Mouse (Mus musculus) layer of hippocampus, adult 11-12 months (tissue): Measurements from ENCODE around the gene Snrpf.
A peak's percentile ranks its signal among the peaks of the same experiment; 100 is the strongest.

Source experiments
- DNase-seq: peaks from one replicate; pipeline ENCODE4 v3.0.0; 2022; ENCODE audit warnings: low spot score

The Snrpf gene

DNA sequence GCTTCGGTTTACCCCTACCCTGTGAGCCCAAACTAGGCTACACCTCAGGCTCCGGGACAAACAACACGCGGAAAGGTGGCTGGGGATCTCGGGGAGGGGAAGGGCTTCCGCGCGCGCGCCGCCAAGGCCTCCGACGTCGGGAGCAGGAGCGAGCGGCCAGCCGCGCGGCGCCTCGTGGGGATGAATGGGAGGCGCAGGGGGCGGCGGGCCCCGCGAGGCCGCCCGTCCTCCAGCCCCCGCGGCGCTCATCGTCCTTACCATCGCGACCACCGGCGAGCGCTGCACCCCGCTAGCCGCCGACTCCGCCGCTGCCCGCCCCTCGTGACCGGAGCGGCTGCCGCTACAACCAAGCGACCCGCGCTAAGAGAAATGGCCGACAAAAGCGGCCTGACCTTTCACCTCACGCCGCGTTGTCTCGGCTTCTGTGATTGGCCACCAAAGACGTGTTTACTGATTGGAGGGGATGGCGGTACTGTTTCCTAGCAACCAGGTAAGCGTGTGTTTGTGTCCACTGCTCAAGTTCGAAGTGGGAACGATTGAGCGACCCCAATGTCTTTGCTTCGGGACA is at the start of gene Snrpf:
Gene Snrpf (minus strand): TSS at position 426 of the 568 bp plus-strand sequence.
- DNase-seq = peak; percentile 95

DNA sequence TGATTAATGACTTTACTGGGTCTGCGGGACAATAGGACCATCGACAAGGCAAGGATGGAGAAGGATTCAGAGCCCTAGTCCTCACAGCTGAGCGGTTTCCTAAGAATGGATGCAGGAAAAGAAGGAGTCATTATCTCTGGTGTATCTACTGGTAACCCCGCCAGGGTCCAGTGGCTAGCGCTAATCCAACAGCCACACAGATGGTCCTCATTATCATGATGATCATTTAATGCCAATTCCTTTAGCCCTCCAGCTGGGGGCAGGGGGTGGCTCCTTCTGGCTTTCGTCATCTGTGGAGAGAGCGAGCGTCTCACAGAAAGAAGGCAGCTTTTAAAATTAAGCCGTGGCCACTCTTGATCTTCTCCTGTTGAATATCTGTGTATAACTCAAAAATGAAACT is 46.4 kb upstream of the Snrpf start:
- DNase-seq = no peak

DNA sequence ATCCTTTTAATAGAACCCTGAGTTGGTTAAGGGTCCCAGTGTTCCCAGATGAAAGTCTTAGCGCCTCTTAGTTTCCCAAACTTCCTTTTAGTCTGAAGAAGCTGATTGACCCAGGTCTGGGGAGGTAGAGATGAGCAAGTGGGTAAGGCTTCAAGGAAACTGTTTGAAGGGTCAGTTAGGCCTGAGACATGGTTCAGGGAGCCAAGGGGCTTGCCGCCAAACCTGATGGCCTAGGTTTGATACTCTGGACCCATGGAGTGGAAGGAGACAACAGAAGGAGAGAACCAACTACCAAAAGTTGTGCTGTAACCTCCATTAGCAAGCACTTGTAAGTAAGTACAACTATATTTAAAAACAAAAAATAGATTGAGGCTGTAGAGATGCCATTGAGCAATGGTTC is 44.5 kb upstream of the Snrpf start:
- DNase-seq = no peak

DNA sequence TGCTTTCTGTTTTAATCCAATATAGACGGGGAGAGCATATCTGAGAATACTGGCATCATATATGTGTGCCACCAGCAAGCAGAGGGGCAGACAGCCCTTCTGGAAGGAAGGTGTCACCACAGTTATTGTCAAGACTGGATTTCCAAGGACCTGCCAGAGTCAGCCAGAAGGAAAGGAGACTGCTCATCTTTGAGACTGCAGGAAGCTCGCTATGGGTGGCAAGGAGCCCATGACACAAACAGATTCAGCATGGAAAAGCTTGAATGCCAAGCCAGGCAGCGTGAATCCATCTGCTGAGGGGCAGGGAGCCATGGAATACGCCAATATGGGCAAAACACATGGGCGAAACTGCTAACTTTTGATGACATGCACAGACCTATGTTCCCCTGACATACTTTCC is 44.1 kb upstream of the Snrpf start:
- DNase-seq = peak; percentile 17

DNA sequence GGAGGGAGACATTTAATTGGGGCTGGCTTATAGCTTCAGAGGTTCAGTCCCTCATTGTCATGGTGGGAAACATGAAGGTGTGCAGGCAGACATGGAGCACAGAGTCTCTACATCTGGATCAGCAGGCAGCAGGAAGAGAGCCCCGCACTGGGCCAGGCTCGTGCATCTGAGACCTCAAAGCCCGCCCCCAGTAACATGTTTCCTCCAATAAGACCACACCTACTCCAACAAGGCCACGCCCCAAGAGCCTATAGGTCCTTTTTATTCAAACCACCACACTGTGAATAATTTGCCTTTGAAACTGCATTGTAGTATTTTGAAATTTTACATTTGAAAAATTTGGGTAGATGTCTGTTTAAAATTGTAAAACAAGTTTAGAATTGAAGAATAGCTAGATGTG is 42.6 kb upstream of the Snrpf start:
- no peak for DNase-seq

DNA sequence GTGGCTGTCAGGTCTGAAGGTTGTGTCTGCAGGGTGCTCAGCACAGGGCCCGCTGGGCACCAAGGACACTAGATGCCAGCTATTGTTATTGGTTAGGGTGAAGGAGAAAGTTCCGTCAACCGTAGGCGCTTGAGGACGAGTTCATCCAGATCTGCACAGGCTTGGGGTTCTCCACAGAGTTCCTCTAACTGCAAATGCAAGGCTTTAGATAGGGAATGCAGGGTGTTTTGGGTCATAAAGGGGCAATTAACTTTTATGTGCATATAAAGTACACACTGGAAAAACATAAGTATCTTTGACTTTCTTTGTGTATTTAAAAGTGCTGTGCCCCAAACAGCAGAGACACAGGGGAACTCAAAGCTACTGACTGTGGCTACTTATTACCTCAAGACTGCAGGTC is 40.8 kb upstream of the Snrpf start:
- no peak for DNase-seq

DNA sequence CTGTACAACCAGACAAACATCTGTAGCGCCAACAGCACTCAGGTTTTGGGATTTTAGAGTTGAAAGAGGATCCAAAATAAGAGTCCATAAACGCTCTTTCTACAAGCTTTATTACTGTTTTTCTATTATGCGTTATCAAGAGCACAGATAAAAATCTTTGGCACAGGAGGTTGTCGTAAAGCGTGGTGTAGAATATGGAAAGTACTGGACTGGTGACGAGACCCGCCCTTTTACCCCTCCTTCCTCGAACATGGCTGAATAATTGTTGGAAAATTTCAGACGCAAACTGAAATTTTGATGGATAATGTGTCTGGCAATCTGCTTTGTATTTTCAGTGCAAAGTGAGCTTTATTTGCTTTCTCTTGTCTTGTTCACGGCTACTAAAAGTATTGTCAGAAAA is 34.6 kb upstream of the Snrpf start:
- DNase-seq = no peak

DNA sequence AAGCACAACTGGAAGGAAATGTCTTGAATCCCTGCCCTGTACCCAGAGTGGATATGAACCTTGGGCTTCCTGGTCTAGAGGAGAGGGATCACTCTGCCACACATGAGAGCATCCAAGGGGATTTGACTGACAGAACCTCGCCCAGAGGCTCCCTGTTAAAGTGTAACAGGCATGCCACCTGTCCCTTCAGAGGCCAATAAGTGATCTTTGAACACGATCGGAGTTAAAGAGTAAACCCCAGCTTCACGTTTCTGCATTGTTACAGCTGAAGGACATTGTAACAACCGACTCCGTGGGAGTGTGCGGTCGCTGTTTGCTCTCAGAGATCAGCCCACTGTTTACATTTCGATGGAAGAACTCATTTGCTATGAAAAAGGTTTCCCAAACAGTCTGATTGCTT is 34.2 kb upstream of the Snrpf start:
- no peak for DNase-seq

DNA sequence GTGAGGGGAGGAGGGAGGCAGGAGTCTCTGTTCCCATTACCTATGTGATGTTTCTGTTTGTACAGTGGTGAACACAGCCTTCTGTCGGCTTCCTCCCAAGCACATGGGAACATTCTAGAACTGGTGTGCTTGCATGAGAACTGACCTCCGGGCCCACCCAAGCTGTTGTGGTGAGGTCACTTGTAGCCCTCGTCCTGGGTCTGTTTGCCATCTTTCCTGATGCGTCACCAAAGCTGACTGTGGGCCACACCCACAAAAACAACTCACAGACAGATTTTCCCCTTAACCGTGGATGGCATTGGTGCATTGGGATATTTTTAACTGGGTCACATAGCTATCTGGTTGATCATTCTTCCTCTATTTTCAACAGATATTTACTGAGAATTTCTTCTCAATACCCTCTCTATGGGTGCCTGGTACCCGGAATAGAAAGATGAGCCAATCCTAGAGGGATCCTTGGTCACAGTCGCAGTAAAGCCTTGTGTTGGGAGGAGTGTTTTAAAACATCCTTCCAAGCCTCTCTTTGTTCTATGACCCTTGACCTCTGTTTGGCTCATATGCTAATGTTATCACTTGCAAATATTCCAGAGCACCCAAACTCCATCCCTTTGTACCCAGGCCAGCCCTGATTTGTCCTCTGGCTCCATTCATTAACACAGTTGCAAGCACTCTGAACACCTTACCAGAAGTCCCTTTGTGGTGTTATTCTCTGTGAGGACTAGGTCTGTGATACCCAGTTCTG is 31.1 kb upstream of the Snrpf start:
- DNase-seq = no peak

DNA sequence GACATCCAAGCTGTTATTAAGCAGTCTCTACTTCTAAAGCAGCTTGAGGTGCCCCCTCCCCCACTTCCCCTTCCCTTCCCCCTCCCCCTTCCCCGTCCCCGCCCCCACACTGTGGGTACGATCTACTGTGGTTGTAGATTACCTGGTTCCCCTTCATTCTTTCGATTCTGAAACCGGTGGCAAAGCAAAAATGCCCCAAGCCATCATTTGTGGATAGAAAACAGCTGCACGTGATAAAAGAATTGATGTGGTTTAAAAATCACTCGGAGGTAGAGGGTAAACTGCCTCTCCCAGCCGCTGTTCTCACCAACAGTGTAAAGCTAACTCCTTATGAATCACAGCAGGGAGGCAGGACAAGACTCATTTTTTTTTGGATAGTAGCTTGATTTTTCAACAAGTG is 25.3 kb upstream of the Snrpf start:
- DNase-seq = no peak

DNA sequence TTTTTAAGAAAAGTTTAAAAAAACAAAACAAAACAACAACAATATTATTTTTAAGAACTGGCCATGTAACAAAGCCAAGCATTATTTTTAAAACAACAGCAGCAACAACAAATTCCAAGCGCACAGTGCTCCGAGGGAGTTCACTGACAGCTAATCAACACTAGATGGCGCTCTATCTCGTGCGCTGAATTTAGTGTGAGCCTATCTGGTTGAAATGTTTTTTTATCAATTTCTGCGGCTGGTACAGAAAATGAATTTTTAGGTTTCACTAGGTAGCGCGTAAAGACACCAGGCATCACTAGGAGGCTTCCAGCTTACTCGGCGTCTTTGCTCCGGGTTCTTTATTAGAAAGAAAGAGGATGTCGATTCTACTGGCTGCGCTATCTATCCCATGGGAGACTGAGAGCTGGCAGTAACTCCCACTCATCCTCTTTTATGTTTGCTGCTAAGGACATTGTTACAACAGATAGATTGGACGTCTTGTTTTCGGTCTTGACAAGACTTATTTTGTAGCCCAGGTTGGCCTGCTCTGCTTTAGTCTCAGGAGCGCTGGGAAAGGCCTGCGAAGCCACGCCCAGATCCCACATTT is 22.0 kb upstream of the Snrpf start:
- peak; percentile 42 for DNase-seq

DNA sequence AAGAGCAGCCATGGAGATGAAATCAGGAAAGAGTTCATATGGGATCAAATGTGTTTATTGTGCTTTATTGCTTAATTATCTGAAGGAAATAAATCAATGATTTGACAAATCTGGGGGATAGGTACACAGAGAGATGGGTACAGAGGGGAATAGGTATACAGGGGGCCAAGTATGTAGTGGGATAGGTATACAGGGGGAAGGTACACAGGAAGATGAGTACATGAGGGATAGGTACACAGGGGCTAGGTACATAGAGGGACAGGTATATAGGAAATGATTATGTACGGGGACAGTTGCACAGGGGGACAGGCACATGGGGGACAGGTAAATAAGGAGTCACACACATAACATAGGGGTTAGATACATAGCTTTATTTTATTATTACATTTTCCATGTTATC is 21.4 kb upstream of the Snrpf start:
- no peak for DNase-seq

DNA sequence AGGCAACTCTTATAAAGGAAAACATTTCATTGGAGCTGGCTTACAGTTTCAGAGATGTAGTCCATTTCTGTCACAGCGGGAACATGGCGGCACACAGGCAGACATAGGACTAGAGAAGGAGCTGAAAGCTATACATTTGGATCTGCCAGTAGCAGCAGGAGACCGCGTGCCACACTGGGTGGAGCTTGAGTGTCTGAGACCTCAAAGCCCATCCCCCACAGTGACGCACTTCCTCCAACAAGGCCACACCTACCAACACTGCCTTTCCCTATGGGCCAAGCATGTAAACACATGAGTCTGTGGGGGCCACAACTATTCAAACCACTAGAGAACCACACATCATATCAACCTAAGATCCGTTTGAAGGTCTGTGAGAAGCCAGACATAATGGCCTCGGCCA is 19.7 kb upstream of the Snrpf start:
- no peak for DNase-seq

DNA sequence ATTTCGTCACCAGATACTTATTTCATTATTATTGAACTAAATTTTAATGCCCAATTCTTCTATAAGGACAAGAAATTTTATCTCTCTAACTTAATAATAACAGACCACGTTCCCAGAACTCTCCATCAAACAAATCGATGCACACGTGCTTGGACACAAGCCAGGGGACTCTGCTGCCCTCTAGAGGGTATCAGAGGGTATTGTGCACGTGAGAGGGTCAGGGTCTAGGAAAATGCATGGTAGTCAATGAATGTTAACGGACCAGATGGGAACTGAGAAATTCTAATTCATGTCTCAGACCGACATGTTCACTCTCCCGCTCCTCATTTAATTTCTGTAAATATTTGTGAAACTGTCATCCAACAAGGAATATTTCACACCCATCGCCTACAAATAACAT is 18.5 kb upstream of the Snrpf start:
- DNase-seq = no peak

DNA sequence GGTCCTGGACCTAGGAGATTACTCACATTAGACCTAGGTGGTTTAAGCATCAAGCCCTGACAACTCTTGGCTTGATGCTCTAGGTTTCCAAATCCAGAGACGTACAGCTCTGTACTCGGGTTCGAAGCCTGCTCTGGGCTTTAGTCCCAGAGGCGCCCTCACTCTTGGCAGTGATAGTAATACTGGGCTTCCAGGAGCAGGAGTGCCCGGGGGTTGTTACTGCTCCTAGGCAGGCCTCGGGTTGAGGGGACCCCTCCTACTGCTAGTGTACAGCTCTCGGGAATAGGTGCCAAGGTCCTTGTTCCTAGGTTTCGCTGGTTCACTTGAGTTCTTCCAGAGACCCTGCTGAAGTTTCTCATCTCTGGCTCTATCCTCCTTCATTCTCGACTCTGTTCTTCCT is 16.8 kb upstream of the Snrpf start:
- DNase-seq = no peak

DNA sequence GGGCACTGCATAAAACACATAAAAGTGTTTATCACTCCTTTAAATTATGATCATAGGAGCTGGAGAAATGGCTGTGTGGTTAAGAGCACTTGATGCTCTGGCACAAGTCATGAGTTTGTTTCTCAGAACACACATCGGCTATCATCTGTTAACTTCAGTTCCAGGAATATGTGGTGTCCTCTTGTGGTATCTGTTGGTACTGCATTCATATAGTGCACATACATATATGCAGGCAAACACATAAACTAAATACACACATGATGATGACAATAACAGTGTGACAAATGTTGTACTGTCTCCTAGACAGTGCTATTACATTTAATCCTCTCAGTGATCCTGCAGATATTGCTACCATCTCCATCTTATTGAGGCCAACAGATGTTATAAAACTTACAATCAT is 13.8 kb upstream of the Snrpf start:
- DNase-seq = no peak

DNA sequence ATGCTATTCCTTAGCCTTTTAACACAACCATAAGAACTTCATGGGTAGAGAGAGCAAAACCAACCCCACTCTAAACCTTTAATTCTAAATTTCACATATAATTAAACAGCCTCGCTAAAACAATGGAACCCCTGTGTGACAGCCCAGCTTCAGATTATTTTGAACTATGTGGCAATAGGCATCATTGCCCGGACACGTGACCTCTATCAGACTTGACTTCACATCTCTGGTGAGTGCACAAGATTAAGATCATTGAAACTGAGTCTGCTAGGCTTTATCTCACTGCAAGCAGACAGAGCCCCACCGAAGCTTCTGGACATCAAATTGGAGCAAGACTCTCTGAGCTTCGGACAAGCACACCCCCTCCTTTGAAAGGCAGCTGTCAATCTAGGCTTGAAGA is 12.8 kb upstream of the Snrpf start:
- DNase-seq = no peak

DNA sequence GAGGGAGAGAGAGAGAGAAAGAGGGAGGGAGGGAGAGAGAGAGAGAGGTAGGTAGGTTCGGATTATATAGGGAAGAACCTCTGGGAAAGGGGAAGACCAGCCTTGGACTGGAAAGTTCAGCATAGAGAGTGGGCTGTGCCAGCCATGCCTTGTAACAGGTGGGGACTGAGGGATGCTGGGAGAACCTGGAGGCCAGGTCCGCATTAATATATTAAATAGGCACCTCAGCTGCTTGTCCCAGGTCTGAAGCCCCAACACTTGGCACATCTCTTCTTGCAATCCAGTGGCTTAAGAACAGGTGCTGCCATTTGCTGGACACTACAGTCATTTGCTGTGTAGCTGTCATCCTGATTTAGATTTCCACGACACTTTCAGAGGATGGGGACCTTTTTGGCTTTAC is 7.1 kb upstream of the Snrpf start:
- DNase-seq = no peak

DNA sequence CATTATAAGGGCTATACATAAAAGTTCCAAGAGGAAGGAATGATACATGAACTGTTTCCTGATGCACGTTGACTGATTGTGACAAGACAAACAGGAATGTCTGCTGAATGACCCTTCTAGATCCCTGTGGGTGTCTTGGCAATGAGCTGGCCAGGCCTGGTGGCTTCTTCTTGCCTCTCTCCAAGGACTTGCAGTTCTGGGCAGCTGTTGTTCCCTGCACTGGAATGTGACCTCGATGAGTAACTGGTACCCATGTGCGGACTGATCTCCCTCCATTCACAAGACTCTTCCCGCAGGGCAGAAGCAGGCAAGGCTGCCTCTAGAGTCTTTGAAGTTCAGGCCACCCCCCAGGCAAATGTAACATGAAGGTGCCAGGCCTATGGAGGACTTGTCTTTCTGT is 6.3 kb upstream of the Snrpf start:
- DNase-seq = no peak

DNA sequence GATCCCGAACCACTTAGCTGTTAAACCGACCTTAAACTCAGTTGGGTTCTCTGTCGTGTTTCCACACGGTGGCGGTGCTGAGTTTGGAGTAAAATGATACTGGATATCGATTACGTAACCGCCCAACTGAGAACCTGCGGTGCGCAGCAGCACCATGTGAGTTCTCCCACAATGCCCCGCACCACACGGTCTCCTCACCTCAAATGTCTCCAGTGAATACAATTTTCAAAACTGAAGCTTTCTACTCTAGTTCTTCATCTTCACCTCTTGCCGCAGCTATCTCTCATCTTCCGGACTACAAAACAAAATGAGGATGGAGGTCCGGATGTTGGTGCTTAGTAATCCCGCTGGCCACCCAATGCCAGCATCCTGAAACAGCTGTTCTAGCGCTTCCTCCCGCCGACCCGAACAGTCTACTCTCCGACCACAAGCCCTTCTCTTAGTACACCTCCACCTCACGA is 4.5 kb upstream of the Snrpf start:
- peak; percentile 92 for DNase-seq

DNA sequence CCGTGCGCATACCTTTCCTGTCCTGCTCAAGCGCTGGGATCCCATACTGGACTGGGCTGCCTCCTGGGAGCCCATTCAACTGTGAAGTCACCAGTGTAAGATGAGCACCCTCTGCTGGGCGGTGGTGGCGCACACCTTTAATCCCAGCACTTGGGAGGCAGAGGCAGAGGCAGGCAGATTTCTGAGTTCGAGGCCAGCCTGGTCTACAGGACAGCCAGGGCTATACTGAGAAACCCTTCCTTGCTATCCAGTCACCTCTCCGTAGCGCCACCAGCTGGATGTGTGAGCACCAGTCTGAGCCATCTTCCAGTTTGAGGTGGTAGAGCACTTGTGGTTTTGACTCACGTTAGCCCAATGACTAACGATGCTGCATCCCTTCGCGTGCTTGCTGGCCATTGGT is 3.0 kb upstream of the Snrpf start:
- no peak for DNase-seq

DNA sequence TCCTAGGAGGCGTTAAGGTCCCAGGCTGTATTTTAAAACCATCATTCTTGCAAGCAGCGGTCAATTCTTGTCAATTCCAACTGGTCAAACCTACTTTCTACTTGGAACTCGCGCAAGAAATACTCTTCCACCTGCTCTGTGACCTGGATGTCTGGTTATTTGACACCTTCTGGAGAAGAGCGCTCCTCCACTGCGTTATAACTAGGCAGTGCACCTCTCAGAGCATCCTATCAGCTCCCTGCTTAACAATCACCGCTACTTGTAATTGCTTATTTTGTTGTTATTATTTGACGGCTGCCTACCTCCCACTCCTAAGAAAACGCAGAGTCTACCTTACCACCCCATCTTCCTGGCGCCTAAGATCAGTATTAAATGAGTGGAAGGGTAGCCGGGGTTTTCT is 710 bp downstream of the Snrpf start:
- no peak for DNase-seq

DNA sequence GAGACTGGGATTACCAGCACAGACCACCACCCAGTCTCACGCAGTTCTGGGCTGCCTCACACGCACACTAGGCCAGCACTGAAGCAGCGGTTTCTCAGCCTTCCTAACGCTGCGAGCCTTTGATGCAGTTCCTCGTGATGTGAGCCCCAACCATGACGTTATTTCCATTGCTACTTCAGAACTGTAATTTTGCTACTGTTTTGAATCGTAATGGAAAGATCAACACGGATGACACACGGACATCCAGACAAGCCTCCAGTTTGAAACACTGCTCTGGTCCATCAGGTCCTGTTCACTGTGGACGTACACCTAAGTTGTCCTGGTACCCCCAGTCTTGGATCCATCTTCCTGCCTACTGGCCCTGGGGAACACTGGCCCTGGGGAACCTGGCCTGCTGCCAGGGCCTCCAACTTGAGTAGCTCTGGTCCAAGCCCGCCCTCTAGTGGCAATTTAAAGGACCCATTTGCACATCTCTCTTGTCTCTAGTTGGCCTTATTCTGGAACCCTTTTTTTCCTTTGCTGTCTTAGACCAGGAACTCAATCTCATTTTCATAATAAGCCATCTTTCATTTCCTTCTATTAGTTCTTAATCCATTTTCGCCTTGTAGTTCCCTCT is 12.1 kb downstream of the Snrpf start:
- peak; percentile 85 for DNase-seq
